ENCODE assay signal across 9 mouse cellular contexts in the genomic region with DNA sequence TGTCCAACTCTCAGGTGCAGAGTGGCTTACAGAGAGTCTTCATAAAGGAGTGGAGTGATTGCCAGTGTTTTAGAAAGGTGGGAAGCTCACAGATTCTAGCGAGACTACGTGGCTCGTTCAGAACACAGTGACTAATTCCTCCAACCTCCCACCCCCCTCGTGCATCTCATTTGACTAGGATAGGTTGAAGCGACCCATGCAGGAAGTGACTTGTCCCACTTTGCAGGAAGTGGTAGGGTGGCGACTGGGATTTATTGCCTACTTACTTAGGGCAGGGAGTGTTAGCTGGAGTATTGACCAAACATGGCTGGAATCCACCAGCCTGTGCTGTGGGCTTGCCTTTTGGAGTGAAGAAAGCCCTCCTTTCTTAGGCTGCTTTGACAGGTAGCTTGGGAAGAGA. TPM values are rescaled to one million over a fixed set of nuclear protein-coding genes. Genes with fewer than 3 reads are reported as not detected.
DNase-seq lines count a peak whose midpoint lies in the region; ATAC-seq and TF ChIP-seq lines count a peak whose summit lies in the region.
"Had no signal": no experiment of that assay in that cellular context is flagged by ENCODE, and none has a peak within 500 bp of the region (broad histone marks: within the 10 kb centered on the region; RNA-seq: fewer than 3 reads in every experiment).

No protein-coding gene starts in this region.

- DNase-seq in MEL (ENCODE audit: low read depth, low spot score): peak; percentile 60
- peak; percentile 17 for DNase-seq in right cerebral cortex, postnatal 25 days
- no peak for DNase-seq in embryo, embryonic 10 days (ENCODE audit: low spot score)
- no peak for DNase-seq in cerebellum, adult 18-20 months

- H3K9ac ChIP-seq in heart, embryonic 16.5 days (ENCODE audit: low read length): 0 out of 2 replicates have a peak overlapping the region, but pooled peaks have one; percentile 8
- no peak overlapping the region for H3K9ac ChIP-seq in heart, embryonic 11.5 days (ENCODE audit: low read depth, low read length)
- peak overlapping the region; percentile 47 for H3K9ac ChIP-seq in MEL (ENCODE audit: control insufficient read depth, low read depth, low read length, poor library complexity, severe bottlenecking)
- H3K9ac ChIP-seq in liver, embryonic 12.5 days: no peak overlapping the region
- H3K9ac ChIP-seq: limb, embryonic 15.5 days had no signal

- no peaks in the 10 kb centered on the region for H3K36me3 ChIP-seq in heart, embryonic 16.5 days (ENCODE audit: control insufficient read depth, insufficient read depth)
- no peaks in the 10 kb centered on the region for H3K36me3 ChIP-seq in heart, embryonic 11.5 days (ENCODE audit: control insufficient read depth, insufficient read depth, low read length)
- H3K36me3 ChIP-seq in MEL (ENCODE audit: control insufficient read depth in 1 of 2, insufficient read depth in 2 of 2, low read length in 2 of 2): peaks cover 0 to 14% of the 10 kb centered on the region in 2 experiments; a peak in 3 of 4 replicates
- H3K36me3 ChIP-seq in liver, embryonic 12.5 days: no peaks in the 10 kb centered on the region
- H3K36me3 ChIP-seq: limb, embryonic 15.5 days had no signal

- TF ChIP-seq POLR2A in MEL (IDR thresholded peaks at IDR 0.05; ENCODE audit: control insufficient read depth in 1 of 2, insufficient read depth in 1 of 2, low read depth in 1 of 2, low read length in 2 of 2, poor library complexity in 1 of 2): no peak

- H3K79me2 ChIP-seq in MEL (ENCODE audit: control insufficient read depth, insufficient read depth, low read length, poor library complexity): peaks cover 12% of the 10 kb centered on the region

- H3K27ac ChIP-seq in heart, embryonic 16.5 days (ENCODE audit: low read length): no peak overlapping the region
- H3K27ac ChIP-seq in heart, embryonic 11.5 days (ENCODE audit: low read depth, low read length): no peak overlapping the region
- H3K27ac ChIP-seq in MEL (ENCODE audit: control insufficient read depth, low read depth, low read length): 0 out of 2 replicates have a peak overlapping the region, but pooled peaks have one; percentile 15
- H3K27ac ChIP-seq in liver, embryonic 12.5 days: no peak overlapping the region
- H3K27ac ChIP-seq: limb, embryonic 15.5 days had no signal

- H3K4me2 ChIP-seq in heart, embryonic 16.5 days (ENCODE audit: low read depth, low read length): peak overlapping the region; percentile 82
- H3K4me2 ChIP-seq in heart, embryonic 11.5 days: no peak overlapping the region; the same call in 1 of the 2 replicates
- H3K4me2 ChIP-seq in liver, embryonic 12.5 days: peak overlapping the region; percentile 18
- H3K4me2 ChIP-seq: limb, embryonic 15.5 days had no signal

- TF ChIP-seq EP300 in MEL (IDR thresholded peaks at IDR 0.05; ENCODE audit: low read depth in 1 of 2, low read length in 2 of 2): no peak

- peaks cover 29% of the 10 kb centered on the region for H3K4me1 ChIP-seq in heart, embryonic 16.5 days (ENCODE audit: control insufficient read depth, insufficient read depth, low read length)
- peaks cover 11% of the 10 kb centered on the region for H3K4me1 ChIP-seq in heart, embryonic 11.5 days (ENCODE audit: control insufficient read depth, insufficient read depth, low read length)
- peaks cover 3 to 22% of the 10 kb centered on the region in 2 experiments for H3K4me1 ChIP-seq in MEL (ENCODE audit: control insufficient read depth in 1 of 2, insufficient read depth in 2 of 2, low read length in 2 of 2)
- peaks cover 28% of the 10 kb centered on the region for H3K4me1 ChIP-seq in liver, embryonic 12.5 days

- H3K27me3 ChIP-seq in heart, embryonic 16.5 days (ENCODE audit: control insufficient read depth, insufficient read depth, low read length): no peaks in the 10 kb centered on the region
- H3K27me3 ChIP-seq in heart, embryonic 11.5 days (ENCODE audit: control insufficient read depth, insufficient read depth, low read length): no peaks in the 10 kb centered on the region
- H3K27me3 ChIP-seq in MEL (ENCODE audit: control insufficient read depth in 1 of 2, insufficient read depth in 2 of 2, low read length in 2 of 2): no peaks in the 10 kb centered on the region
- H3K27me3 ChIP-seq in liver, embryonic 12.5 days (replicated peaks): no peaks in the 10 kb centered on the region
- H3K27me3 ChIP-seq: limb, embryonic 15.5 days had no signal

- ATAC-seq in heart, embryonic 16.5 days (replicated peaks; ENCODE audit: extremely low read depth, insufficient read depth, low FRiP score): no peak
- ATAC-seq in heart, embryonic 11.5 days (replicated peaks; ENCODE audit: insufficient number of reproducible peaks, low FRiP score, low TSS enrichment): no peak
- ATAC-seq in granulocyte monocyte progenitor cell, adult 5-6 weeks (replicated peaks; ENCODE audit: poor library complexity, severe bottlenecking): peak; percentile 69
- no peak for ATAC-seq in liver, embryonic 12.5 days

- TF ChIP-seq CTCF in MEL (IDR thresholded peaks at IDR 0.05 in 2 of 3, conservative IDR thresholded peaks at IDR 0.05 in 1 of 3; ENCODE audit: control insufficient read depth in 1 of 3, insufficient read depth in 1 of 3, low read depth in 2 of 3, low read length in 3 of 3, poor library complexity in 1 of 3, severe bottlenecking in 1 of 3): no peak

- WGBS in heart, embryonic 16.5 days: 51% methylated on average over 6 of the region's 6 CpGs
- WGBS in heart, embryonic 11.5 days (ENCODE audit: insufficient replicate concordance): 62% methylated on average over 6 of the region's 6 CpGs
- 16% methylated on average over 6 of the region's 6 CpGs for WGBS in liver, embryonic 12.5 days (ENCODE audit: insufficient replicate concordance)

- TF ChIP-seq RAD21 in MEL (IDR thresholded peaks at IDR 0.05; ENCODE audit: low read depth, low read length): no peak

- no peaks in the 10 kb centered on the region for H3K9me3 ChIP-seq in heart, embryonic 16.5 days (replicated peaks; ENCODE audit: control insufficient read depth, low read length)
- H3K9me3 ChIP-seq in heart, embryonic 11.5 days (replicated peaks; ENCODE audit: control insufficient read depth, low read length): no peaks in the 10 kb centered on the region
- H3K9me3 ChIP-seq in MEL (replicated peaks; ENCODE audit: insufficient read depth, low read length): no peaks in the 10 kb centered on the region
- H3K9me3 ChIP-seq in liver, embryonic 12.5 days (replicated peaks): no peaks in the 10 kb centered on the region
- H3K9me3 ChIP-seq: limb, embryonic 15.5 days had no signal

- H3K4me3 ChIP-seq in heart, embryonic 16.5 days (ENCODE audit: low read length): no peak overlapping the region
- no peak overlapping the region for H3K4me3 ChIP-seq in heart, embryonic 11.5 days (ENCODE audit: low read depth, low read length)
- H3K4me3 ChIP-seq in MEL (ENCODE audit: control insufficient read depth in 1 of 2, insufficient read depth in 1 of 2, low read depth in 2 of 2, low read length in 2 of 2): peak overlapping the region; percentile 29 to 40; a peak in 3 of 4 replicates
- no peak overlapping the region for H3K4me3 ChIP-seq in liver, embryonic 12.5 days
- H3K4me3 ChIP-seq: limb, embryonic 15.5 days had no signal

TF ChIP-seq in MEL, 35 proteins besides CTCF, POLR2A, EP300 and RAD21:
- TF ChIP-seq CHD1 (IDR thresholded peaks at IDR 0.05; ENCODE audit: low read depth, low read length): no peak
- no peak for TF ChIP-seq POLR2AphosphoS2 (IDR thresholded peaks at IDR 0.05; ENCODE audit: low read length)
- 0 out of 2 replicates have a peak, but pooled peaks have one; percentile 7 for TF ChIP-seq SIN3A (IDR thresholded peaks at IDR 0.05; ENCODE audit: low read length)
- TF ChIP-seq ZNF384 (IDR thresholded peaks at IDR 0.05; ENCODE audit: low read depth, low read length): no peak
- no peak for TF ChIP-seq RCOR1 (IDR thresholded peaks at IDR 0.05; ENCODE audit: low read depth, low read length)
- no peak for TF ChIP-seq MAX (IDR thresholded peaks at IDR 0.05; ENCODE audit: low read length)
- no peak for TF ChIP-seq CHD2 (IDR thresholded peaks at IDR 0.05; ENCODE audit: low read length)
- TF ChIP-seq ELF1 (IDR thresholded peaks at IDR 0.05; ENCODE audit: low read depth, low read length): 0 out of 2 replicates have a peak, but pooled peaks have one; percentile 12
- TF ChIP-seq MYB (IDR thresholded peaks at IDR 0.05; ENCODE audit: low read depth, low read length): no peak
- TF ChIP-seq NELFE (IDR thresholded peaks at IDR 0.05; ENCODE audit: low read depth, low read length): no peak
- no peak for TF ChIP-seq NRF1 (IDR thresholded peaks at IDR 0.05; ENCODE audit: insufficient read depth, low read depth, low read length, poor library complexity, severe bottlenecking)
- TF ChIP-seq TAL1 (IDR thresholded peaks at IDR 0.05; ENCODE audit: low read length): no peak
TF ChIP-seq in MEL: peak in this region for 2.

RNA-seq across cellular contexts. Expression of a gene that starts 1.8 kb away (rescaled TPM):
- polyA plus RNA-seq in heart, embryonic 16.5 days (2015; fragmentation: Nextera tagmentation; extraction: Ambion mirVana): 76.2 and 87.3 TPM in 2 replicates
- 58.0 and 62.3 TPM in 2 replicates for polyA plus RNA-seq in heart, embryonic 11.5 days (2014; fragmentation: Nextera tagmentation; extraction: Ambion mirVana)
- total RNA-seq in MEL (2012; rRNA removed): 14.6 and 16.8 TPM in 2 replicates
- polyA plus RNA-seq in MEL (2012; ENCODE audit: insufficient read depth in 1 of 2, insufficient read length in 2 of 2, low read depth in 1 of 2, low replicate concordance in 2 of 2, missing spikeins in 1 of 2): 10 to 100 TPM in 1 of 2 experiments, not detected in 1; 22.2 TPM
- total RNA-seq in granulocyte monocyte progenitor cell, adult 5-6 weeks (2014; fragmentation: Nextera tagmentation): 26.0 and 29.6 TPM in 2 replicates
- total RNA-seq in granulocyte monocyte progenitor cell, adult 5-6 weeks (2017): 16.4 and 19.3 TPM in 2 replicates
- polyA plus RNA-seq in liver, embryonic 12.5 days (2016; fragmentation: Nextera tagmentation; extraction: Ambion mirVana): 12.5 and 13.3 TPM in 2 replicates

RNA-seq across cellular contexts. Expression of a gene that starts 8.7 kb away (rescaled TPM):
- polyA plus RNA-seq in heart, embryonic 16.5 days (2015; fragmentation: Nextera tagmentation; extraction: Ambion mirVana): 43.4 and 43.5 TPM in 2 replicates
- 33.0 and 53.4 TPM in 2 replicates for polyA plus RNA-seq in heart, embryonic 11.5 days (2014; fragmentation: Nextera tagmentation; extraction: Ambion mirVana)
- total RNA-seq in MEL (2012; rRNA removed): 72.7 and 78.9 TPM in 2 replicates
- polyA plus RNA-seq in MEL (2012; ENCODE audit: insufficient read depth in 1 of 2, insufficient read length in 2 of 2, low read depth in 1 of 2, low replicate concordance in 2 of 2, missing spikeins in 1 of 2): 100 to 1,000 TPM in 1 of 2 experiments, 10 to 100 TPM in 1; 97.4 to 136 TPM
- total RNA-seq in granulocyte monocyte progenitor cell, adult 5-6 weeks (2014; fragmentation: Nextera tagmentation): 45.7 and 55.5 TPM in 2 replicates
- total RNA-seq in granulocyte monocyte progenitor cell, adult 5-6 weeks (2017): 54.2 and 59.6 TPM in 2 replicates
- polyA plus RNA-seq in liver, embryonic 12.5 days (2016; fragmentation: Nextera tagmentation; extraction: Ambion mirVana): 32.6 and 35.1 TPM in 2 replicates

Comparison
In these comparisons a context has a peak if more than half of its experiments do, and no peak if none do; other contexts are left out.
1. H3K9ac ChIP-seq: peak in heart, embryonic 16.5 days (single experiment) and MEL (single experiment); none in heart, embryonic 11.5 days (single experiment) and liver, embryonic 12.5 days (single experiment).
2. H3K4me3 ChIP-seq: peak in MEL (2 of 2); none in heart, embryonic 16.5 days (single experiment), heart, embryonic 11.5 days (single experiment) and liver, embryonic 12.5 days (single experiment).
3. DNase-seq: peak in MEL (single experiment) and right cerebral cortex, postnatal 25 days (single experiment); none in embryo, embryonic 10 days (single experiment) and cerebellum, adult 18-20 months (0 of 2).